Mouse (Mus musculus): Measurements from ENCODE around the gene Gatm. TPM values are rescaled to one million over a fixed set of nuclear protein-coding genes. Genes with fewer than 3 reads are reported as not detected.

Gene Gatm
- polyA plus RNA-seq, 1 experiment from 2014 or later = 38.7 TPM

DNA sequence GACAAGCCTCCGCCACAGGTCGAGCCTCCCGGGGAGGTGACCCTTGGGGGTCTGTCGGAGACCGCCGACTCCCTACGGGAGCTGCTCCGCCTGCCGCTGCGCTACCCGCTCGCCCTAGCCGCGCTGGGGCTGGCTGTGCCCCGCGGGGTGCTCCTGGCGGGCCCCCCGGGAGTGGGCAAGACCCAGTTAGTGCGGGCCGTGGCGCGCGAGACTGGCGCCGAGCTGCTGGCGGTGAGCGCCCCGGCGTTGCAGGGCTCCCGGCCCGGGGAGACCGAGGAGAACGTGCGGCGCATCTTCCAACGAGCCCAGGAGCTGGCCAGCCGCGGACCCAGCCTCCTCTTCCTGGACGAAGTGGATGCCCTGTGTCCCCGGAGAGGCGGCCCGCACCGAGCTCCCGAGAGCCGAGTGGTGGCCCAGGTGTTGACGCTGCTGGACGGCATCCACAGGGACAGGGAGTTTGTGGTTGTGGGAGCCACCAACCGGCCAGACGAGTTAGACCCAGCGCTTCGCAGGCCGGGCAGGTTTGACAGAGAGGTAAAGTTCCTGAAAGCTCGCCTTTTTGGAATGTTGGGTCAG, 20.2 kb upstream of the Gatm start:
- H3K4me1 ChIP-seq = peaks cover 11% of the 10 kb centered on the region; the same call in 1 of the 2 replicates
- peak overlapping the region; percentile 99 for H3K4me3 ChIP-seq
- H3K9ac ChIP-seq = peak overlapping the region; percentile 96
- H3K36me3 ChIP-seq = peaks cover 20% of the 10 kb centered on the region
- peak; percentile 30 for ATAC-seq (ENCODE audit: low FRiP score, low read depth)
- WGBS = under 1% methylated on average over 52 of the region's 53 CpGs
- H3K27me3 ChIP-seq = peaks cover 5% of the 10 kb centered on the region; the same call in 1 of the 2 replicates
- peak overlapping the region; percentile 84 for H3K27ac ChIP-seq
- H3K9me3 ChIP-seq = no peaks in the 10 kb centered on the region
- peak overlapping the region; percentile 99 for H3K4me2 ChIP-seq (replicated peaks)

DNA sequence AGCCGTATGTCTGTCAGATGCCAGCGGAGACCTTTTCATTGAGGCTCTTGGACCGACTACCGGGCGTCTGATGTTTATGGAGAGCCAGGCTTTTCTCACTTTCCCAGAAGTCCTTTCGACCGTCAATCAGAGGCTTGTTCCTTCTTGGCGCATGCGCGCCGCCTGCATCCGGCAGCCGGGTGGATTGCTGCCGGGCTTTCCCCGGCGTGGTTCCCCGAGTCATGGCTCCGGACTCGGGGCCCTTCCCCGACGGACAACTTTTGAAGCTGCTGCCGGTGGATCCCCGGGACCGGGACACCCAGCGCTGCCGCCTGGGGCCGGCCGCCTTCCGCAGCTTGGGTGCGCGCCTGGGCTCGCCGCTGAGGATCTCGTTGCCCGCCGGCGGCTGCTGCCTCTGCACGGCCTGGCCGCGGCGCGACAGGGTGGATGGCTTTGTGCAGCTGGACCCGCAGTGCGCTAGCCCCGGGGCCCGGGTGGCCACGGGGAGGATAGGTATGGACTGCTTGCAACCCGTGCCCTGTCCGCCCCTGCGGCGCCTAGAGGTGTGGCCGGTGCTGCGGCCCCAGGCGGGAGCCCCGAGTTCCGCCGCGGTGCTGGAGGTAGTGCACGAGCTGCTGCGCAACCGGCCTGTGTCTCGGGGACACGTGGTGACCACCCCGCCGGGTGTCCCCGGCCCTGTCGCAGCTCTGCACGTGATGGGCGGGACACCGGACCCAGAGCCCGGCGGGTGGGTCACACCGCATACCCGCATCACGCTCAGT, 19.5 kb upstream of the Gatm start:
- Histone ChIP-seq H3K4me1 (peaks cover 11% of the 10 kb centered on the region; the same call in 1 of the 2 replicates), H3K4me3 (peak overlapping the region; percentile 99), H3K9me3 (no peaks in the 10 kb centered on the region), H3K27ac (peak overlapping the region; percentile 84), H3K4me2 (replicated peaks) (peak overlapping the region; percentile 99), H3K27me3 (peaks cover 5% of the 10 kb centered on the region; the same call in 1 of the 2 replicates), H3K36me3 (peaks cover 20% of the 10 kb centered on the region), H3K9ac (peak overlapping the region; percentile 96)
- ATAC-seq (ENCODE audit: low FRiP score, low read depth) = peak; percentile 86
- WGBS = under 1% methylated on average over 75 of the region's 75 CpGs

DNA sequence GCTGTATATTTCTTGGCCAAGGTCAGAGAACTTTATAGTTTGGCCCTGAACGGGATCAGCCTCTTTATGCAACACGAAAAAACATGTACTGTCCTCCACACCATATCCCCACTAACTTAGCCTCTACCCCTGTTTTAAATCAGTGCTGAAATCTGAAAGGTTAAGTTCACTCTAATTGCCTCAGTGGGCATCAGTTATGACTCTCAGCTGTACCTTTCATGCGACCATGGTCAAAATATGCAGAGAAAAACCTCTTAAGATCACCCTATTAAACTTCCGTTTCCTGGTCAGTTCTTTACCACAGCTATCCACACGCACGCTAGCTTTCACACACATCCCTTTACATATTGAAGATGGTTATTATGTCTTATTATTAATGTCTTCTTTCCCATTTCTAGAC, 18.8 kb upstream of the Gatm start:
- H3K4me3 ChIP-seq = peak overlapping the region; percentile 99
- H3K4me2 ChIP-seq (replicated peaks) = peak overlapping the region; percentile 99
- no peaks in the 10 kb centered on the region for H3K9me3 ChIP-seq
- no peak overlapping the region for H3K27ac ChIP-seq
- 62% methylated on average over 6 of the region's 6 CpGs for WGBS
- H3K36me3 ChIP-seq = peaks cover 20% of the 10 kb centered on the region
- peaks cover 5% of the 10 kb centered on the region; the same call in 1 of the 2 replicates for H3K27me3 ChIP-seq
- peaks cover 11% of the 10 kb centered on the region; the same call in 1 of the 2 replicates for H3K4me1 ChIP-seq
- no peak for ATAC-seq (ENCODE audit: low FRiP score, low read depth)
- no peak overlapping the region for H3K9ac ChIP-seq

DNA sequence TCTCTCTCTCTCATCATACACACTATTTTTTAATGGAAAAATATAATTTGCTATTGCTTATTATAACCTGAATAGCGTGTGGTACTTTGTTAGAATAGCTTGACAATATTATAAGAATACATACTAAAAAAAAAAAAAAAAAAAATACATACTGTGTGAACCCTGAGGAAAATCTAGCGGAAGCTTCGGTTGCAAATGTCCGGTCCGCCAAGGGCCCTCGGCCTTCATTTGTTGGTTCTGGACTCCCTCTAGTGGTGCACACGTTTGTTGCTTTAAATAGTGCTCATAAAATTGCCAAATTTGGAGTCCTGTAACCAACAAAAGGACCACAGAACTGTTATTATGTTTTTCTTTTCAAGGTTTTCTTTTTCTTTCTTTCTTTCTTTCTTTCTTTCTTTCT, 17.9 kb upstream of the Gatm start:
- WGBS = under 1% methylated on average over 7 of the region's 7 CpGs
- no peak; the same call in 1 of the 2 replicates for ATAC-seq (ENCODE audit: low FRiP score, low read depth)
- H3K4me3 ChIP-seq = no peak overlapping the region
- H3K9ac ChIP-seq = no peak overlapping the region
- H3K9me3 ChIP-seq = no peaks in the 10 kb centered on the region
- H3K27me3 ChIP-seq = peaks cover 5% of the 10 kb centered on the region; the same call in 1 of the 2 replicates
- H3K4me1 ChIP-seq = peaks cover 11% of the 10 kb centered on the region; the same call in 1 of the 2 replicates
- no peak overlapping the region for H3K27ac ChIP-seq
- peaks cover 16% of the 10 kb centered on the region for H3K36me3 ChIP-seq
- H3K4me2 ChIP-seq (replicated peaks) = no peak overlapping the region

GRCm38 (mm10) chr2:122625930-122626329, 14.8 kb upstream of the Gatm start:
- Histone ChIP-seq H3K27ac (no peak overlapping the region), H3K27me3 (peaks cover 5% of the 10 kb centered on the region; the same call in 1 of the 2 replicates), H3K9me3 (no peaks in the 10 kb centered on the region), H3K36me3 (no peaks in the 10 kb centered on the region), H3K4me2 (replicated peaks) (no peak overlapping the region), H3K9ac (no peak overlapping the region), H3K4me1 (peaks cover 4% of the 10 kb centered on the region; the same call in 1 of the 2 replicates), H3K4me3 (no peak overlapping the region)
- 56% methylated on average over 7 of the region's 7 CpGs for WGBS
- ATAC-seq (ENCODE audit: low FRiP score, low read depth) = no peak

DNA sequence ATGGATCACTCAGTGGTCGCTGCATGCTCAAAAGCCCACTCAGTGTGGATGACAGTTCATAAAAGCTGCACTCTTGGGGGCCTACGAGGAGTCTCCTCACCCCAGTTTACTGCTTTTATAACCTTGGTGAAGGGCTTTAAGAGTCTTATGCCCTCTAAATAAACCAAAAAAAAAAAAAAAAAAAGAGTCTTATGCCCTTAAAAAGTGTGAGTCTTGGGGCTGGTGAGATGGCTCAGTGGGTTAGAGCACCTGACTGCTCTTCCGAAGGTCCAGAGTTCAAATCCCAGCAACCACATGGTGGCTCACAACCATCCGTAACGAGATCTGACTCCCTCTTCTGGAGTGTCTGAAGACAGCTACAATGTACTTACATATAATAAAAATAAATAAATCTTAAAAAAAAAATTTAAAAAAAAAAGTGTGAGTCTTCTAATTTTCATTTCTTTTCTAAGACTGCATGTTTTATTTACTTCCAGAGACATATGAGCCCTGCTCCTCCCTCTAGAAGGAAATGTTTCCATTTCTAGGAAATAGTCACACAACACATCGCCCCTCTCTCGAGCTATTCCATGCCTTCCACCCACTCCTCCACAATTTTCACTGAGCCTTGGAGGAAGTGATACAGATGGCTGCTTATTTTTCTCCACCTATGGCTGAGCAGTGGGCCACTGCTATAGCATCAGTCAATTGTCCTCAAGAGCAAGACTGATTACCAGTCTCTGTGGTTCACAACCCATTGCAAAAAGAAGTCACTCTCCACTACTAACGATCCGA, 10.4 kb upstream of the Gatm start:
- no peaks in the 10 kb centered on the region for H3K9me3 ChIP-seq
- WGBS = 73% methylated on average over 9 of the region's 9 CpGs
- no peak for ATAC-seq (ENCODE audit: low FRiP score, low read depth)
- H3K27ac ChIP-seq = no peak overlapping the region
- H3K4me1 ChIP-seq = no peaks in the 10 kb centered on the region
- H3K9ac ChIP-seq = no peak overlapping the region
- no peak overlapping the region for H3K4me2 ChIP-seq (replicated peaks)
- H3K36me3 ChIP-seq = no peaks in the 10 kb centered on the region
- H3K27me3 ChIP-seq = no peaks in the 10 kb centered on the region
- H3K4me3 ChIP-seq = no peak overlapping the region

DNA sequence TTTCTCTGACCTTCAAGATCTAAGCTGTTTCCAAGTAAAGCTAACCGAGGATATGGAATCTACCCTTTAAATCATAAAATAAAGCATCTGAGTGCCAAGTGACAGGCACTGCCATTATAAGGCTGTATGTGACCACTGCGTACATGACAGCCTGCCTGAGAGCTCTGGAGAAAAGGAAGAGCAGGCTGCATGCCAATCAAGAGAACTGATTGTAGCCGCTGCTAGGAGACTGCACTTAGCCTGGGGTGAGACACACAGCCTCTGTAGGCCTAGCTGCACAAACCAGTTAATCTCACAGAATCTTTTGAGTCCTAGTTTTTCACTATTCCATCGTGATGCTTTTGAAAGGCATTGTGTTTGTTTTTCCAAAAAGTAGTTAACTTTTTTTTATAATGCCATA, 7.6 kb upstream of the Gatm start:
- ATAC-seq (ENCODE audit: low FRiP score, low read depth) = no peak
- no peak overlapping the region for H3K9ac ChIP-seq
- no peaks in the 10 kb centered on the region for H3K36me3 ChIP-seq
- no peaks in the 10 kb centered on the region for H3K9me3 ChIP-seq
- no peaks in the 10 kb centered on the region for H3K27me3 ChIP-seq
- no peak overlapping the region for H3K4me3 ChIP-seq
- no peaks in the 10 kb centered on the region for H3K4me1 ChIP-seq
- H3K4me2 ChIP-seq (replicated peaks) = no peak overlapping the region
- WGBS = 70% methylated on average over 4 of the region's 4 CpGs
- H3K27ac ChIP-seq = no peak overlapping the region

GRCm38 (mm10) chr2:122617792-122618191, 6.7 kb upstream of the Gatm start:
- H3K36me3 ChIP-seq = no peaks in the 10 kb centered on the region
- no peak overlapping the region for H3K9ac ChIP-seq
- no peak overlapping the region for H3K4me2 ChIP-seq (replicated peaks)
- H3K4me1 ChIP-seq = no peaks in the 10 kb centered on the region
- no peak for ATAC-seq (ENCODE audit: low FRiP score, low read depth)
- no peaks in the 10 kb centered on the region for H3K27me3 ChIP-seq
- 86% methylated on average over 6 of the region's 6 CpGs for WGBS
- no peak overlapping the region for H3K4me3 ChIP-seq
- H3K27ac ChIP-seq = no peak overlapping the region
- no peaks in the 10 kb centered on the region for H3K9me3 ChIP-seq

DNA sequence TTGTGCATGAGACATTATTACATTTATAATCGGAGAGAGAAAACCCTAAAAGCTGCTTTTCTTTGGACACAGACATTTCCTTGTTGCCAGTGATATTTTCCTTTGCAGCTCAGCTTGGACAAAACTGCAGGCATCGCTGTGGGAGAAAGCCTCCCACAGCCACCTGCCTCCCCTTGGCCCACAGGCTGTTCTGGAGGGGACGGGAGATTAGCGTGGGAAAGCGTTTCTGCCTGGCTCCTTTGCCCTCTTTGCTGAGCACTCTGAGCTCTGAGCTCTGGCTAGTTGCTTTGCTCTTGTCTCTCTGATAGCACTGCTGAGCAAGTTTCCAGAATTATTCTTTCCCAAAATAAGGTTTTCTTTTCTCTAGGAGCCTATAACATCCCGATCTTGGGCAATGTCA, 5.1 kb upstream of the Gatm start:
- no peak overlapping the region for H3K9ac ChIP-seq
- H3K27ac ChIP-seq = no peak overlapping the region
- no peak for ATAC-seq (ENCODE audit: low FRiP score, low read depth)
- H3K27me3 ChIP-seq = peaks cover 12% of the 10 kb centered on the region
- no peak overlapping the region for H3K4me2 ChIP-seq (replicated peaks)
- H3K4me3 ChIP-seq = no peak overlapping the region
- H3K9me3 ChIP-seq = no peaks in the 10 kb centered on the region
- no peaks in the 10 kb centered on the region for H3K36me3 ChIP-seq
- WGBS = 74% methylated on average over 6 of the region's 6 CpGs
- peaks cover 2% of the 10 kb centered on the region; the same call in 1 of the 2 replicates for H3K4me1 ChIP-seq

DNA sequence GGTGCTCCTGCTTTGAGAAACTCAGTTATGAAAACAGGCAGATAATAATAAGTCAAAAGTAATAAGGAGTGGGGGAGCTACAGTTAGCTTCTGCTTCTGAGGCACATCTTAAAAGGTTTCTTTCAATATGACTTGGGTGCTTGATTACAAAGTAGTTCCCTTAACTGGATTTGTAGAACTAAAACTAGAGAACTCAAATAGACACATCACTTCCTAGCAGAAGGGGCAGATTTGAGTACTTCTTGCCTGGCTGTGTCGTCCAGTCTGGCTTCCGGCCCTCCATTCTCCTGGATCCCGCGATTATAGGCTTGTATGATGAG, 511 bp upstream of the Gatm start:
- H3K9me3 ChIP-seq = no peaks in the 10 kb centered on the region
- H3K4me2 ChIP-seq (replicated peaks) = peak overlapping the region; percentile 92
- ATAC-seq (ENCODE audit: low FRiP score, low read depth) = no peak
- H3K4me3 ChIP-seq = peak overlapping the region; percentile 54; the same call in 1 of the 2 replicates
- no peak overlapping the region for H3K27ac ChIP-seq
- no peaks in the 10 kb centered on the region for H3K36me3 ChIP-seq
- 83% methylated on average over 4 of the region's 4 CpGs for WGBS
- H3K9ac ChIP-seq = no peak overlapping the region
- H3K27me3 ChIP-seq = peaks cover 25% of the 10 kb centered on the region
- H3K4me1 ChIP-seq = peaks cover 7% of the 10 kb centered on the region; the same call in 1 of the 2 replicates

GRCm38 (mm10) chr2:122608820-122609219, 2.3 kb downstream of the Gatm start:
- Histone ChIP-seq H3K36me3 (no peaks in the 10 kb centered on the region), H3K4me3 (no peak overlapping the region), H3K9ac (no peak overlapping the region), H3K4me1 (peaks cover 7% of the 10 kb centered on the region; the same call in 1 of the 2 replicates), H3K27ac (no peak overlapping the region), H3K9me3 (no peaks in the 10 kb centered on the region), H3K4me2 (replicated peaks) (no peak overlapping the region), H3K27me3 (peaks cover 25% of the 10 kb centered on the region)
- WGBS = 77% methylated on average over 9 of the region's 9 CpGs
- ATAC-seq (ENCODE audit: low FRiP score, low read depth) = no peak

GRCm38 (mm10) chr2:122605829-122606228, 5.3 kb downstream of the Gatm start:
- H3K4me3 ChIP-seq = no peak overlapping the region
- H3K9ac ChIP-seq = no peak overlapping the region
- H3K36me3 ChIP-seq = no peaks in the 10 kb centered on the region
- peaks cover 10% of the 10 kb centered on the region for H3K27me3 ChIP-seq
- H3K4me1 ChIP-seq = peaks cover 2% of the 10 kb centered on the region; the same call in 1 of the 2 replicates
- no peak overlapping the region for H3K4me2 ChIP-seq (replicated peaks)
- H3K27ac ChIP-seq = no peak overlapping the region
- H3K9me3 ChIP-seq = no peaks in the 10 kb centered on the region
- WGBS = 83% methylated on average over 5 of the region's 5 CpGs
- no peak for ATAC-seq (ENCODE audit: low FRiP score, low read depth)
